Mouse (Mus musculus) lung, adult 2 months (tissue): ENCODE results near the gene Notum.

Experiments
- CTCF ChIP-seq: fragments of 200-500 bp; IDR thresholded peaks from 2 replicates; pipeline ENCODE4 v1.5.1; 2011; ENCODE audit warnings: mild to moderate bottlenecking, low read length, control low read depth; ENCODE audit not compliant: insufficient read depth
- POLR2A ChIP-seq: fragments of 200-500 bp; IDR thresholded peaks from 2 replicates; pipeline ENCODE4 v1.6.1; 2011; ENCODE audit warnings: low read depth, mild to moderate bottlenecking, control low read depth, low read length, borderline replicate concordance; ENCODE audit errors: extremely low read depth

DNA sequence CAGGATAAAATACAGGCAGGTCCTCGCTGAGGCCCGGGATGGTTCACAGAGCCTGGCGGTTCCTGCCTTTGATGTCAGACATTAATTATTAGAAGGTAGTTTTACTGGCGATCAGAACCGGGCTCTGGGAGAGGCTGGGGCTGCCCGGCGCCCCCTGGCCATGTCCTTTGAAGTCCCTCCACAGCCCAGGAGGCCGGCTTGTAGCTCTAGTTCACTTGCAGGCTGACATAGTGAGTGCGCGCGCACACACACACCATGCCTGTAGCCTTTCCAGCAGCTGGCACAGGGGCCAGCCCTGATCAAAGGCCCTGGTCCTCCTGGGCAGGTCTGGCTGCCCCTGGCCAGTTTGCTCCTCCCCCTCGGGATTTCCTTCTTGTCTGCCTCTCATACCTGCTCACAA lies 34.7 kb upstream of the Notum start:
- no peak for TF ChIP-seq POLR2A
- no peak for TF ChIP-seq CTCF
